Mouse (Mus musculus) cortical plate, adult 2 months (tissue): Measurements from ENCODE around the gene Med10. TPM values are rescaled to one million over a fixed set of nuclear protein-coding genes. Genes with fewer than 3 reads are reported as not detected.
A peak's percentile ranks its signal among the peaks of the same experiment; 100 is the strongest.

Experiments
- H3K27ac ChIP-seq: fragments of 200-500 bp; 2 replicates; pipeline ENCODE4 v1.5.1; 2012; ENCODE audit warnings: low read length, control low read depth, inconsistent platforms; ENCODE audit not compliant: insufficient read depth
- H3K4me1 ChIP-seq: fragments of 200-500 bp; 2 replicates; pipeline ENCODE4 v1.6.1; 2011; ENCODE audit warnings: low read length; ENCODE audit not compliant: control insufficient read depth, insufficient read depth
- H3K4me3 ChIP-seq: fragments of 200-500 bp; 2 replicates; pipeline ENCODE4 v1.5.1; 2011; ENCODE audit warnings: mild to moderate bottlenecking, low read length, control low read depth; ENCODE audit not compliant: insufficient read depth
- CTCF ChIP-seq: fragments of 200-500 bp; IDR thresholded peaks from 2 replicates; pipeline ENCODE4 v1.5.1; 2011; ENCODE audit warnings: mild to moderate bottlenecking, control low read depth, low read length; ENCODE audit not compliant: insufficient read depth; ENCODE audit errors: extremely low read depth
- POLR2A ChIP-seq: fragments of 200-500 bp; IDR thresholded peaks from 2 replicates; pipeline ENCODE4 v1.6.1; 2011; ENCODE audit warnings: mild to moderate bottlenecking, low read length, control low read depth; ENCODE audit not compliant: insufficient read depth; ENCODE audit errors: extremely low read depth
- polyA plus RNA-seq: library from polyadenylated mRNA; depleted of rRNA; stranded (reverse); fragments of >200 nt; gene quantifications from 2 replicates; pipeline ENCODE4 v1.2.3, GENCODE M21; 2012

The Med10 gene
- polyA plus RNA-seq, 1 experiment, result 50.3 TPM

- Histone ChIP-seq H3K4me3 (no peak overlapping the region), H3K4me1 (peaks cover 3% of the 10 kb centered on the region; the same call in 1 of the 2 replicates), H3K27ac (no peak overlapping the region)
- TF ChIP-seq POLR2A, result no peak
- TF ChIP-seq CTCF, result no peak
These were observed 10.4 kb upstream of the Med10 start for GRCm38 (mm10) chr13:69791814-69792213.

- no peak overlapping the region for H3K27ac ChIP-seq
These were observed 9.6 kb upstream of the Med10 start for GRCm38 (mm10) chr13:69792541-69793009.

GRCm38 (mm10) chr13:69794808-69795207 lies 7.4 kb upstream of the Med10 start:
- Histone ChIP-seq H3K27ac (no peak overlapping the region), H3K4me3 (no peak overlapping the region), H3K4me1 (peaks cover 3% of the 10 kb centered on the region; the same call in 1 of the 2 replicates)
- TF ChIP-seq CTCF (no peak), POLR2A (no peak)

More at GRCm38 (mm10) chr13:69792541-69793009, 9.6 kb upstream of the Med10 start:
- TF ChIP-seq CTCF, result no peak
- TF ChIP-seq POLR2A, result no peak
- Histone ChIP-seq H3K4me3 (no peak overlapping the region), H3K4me1 (peaks cover 3% of the 10 kb centered on the region; the same call in 1 of the 2 replicates)

GRCm38 (mm10) chr13:69809681-69810611 lies 7.8 kb downstream of the Med10 start:
- peak overlapping the region; percentile 91 for H3K4me3 ChIP-seq
- peaks cover 6% of the 10 kb centered on the region; the same call in 1 of the 2 replicates for H3K4me1 ChIP-seq
- TF ChIP-seq POLR2A (peak; percentile 50; the same call in 1 of the 2 replicates), CTCF (no peak)
- no peak overlapping the region for H3K27ac ChIP-seq

- TF ChIP-seq POLR2A (no peak), CTCF (no peak)
- no peak overlapping the region for H3K27ac ChIP-seq
- H3K4me3 ChIP-seq, result peak overlapping the region; percentile 91
- peaks cover 6% of the 10 kb centered on the region; the same call in 1 of the 2 replicates for H3K4me1 ChIP-seq
These were observed 8.9 kb downstream of the Med10 start for GRCm38 (mm10) chr13:69810936-69811680.

- no peak overlapping the region for H3K27ac ChIP-seq
- TF ChIP-seq CTCF (no peak), POLR2A (no peak)
- H3K4me3 ChIP-seq, result no peak overlapping the region
- H3K4me1 ChIP-seq, result peaks cover 6% of the 10 kb centered on the region; the same call in 1 of the 2 replicates
These were observed 11.7 kb downstream of the Med10 start for GRCm38 (mm10) chr13:69813870-69814269.

- TF ChIP-seq CTCF (no peak), POLR2A (no peak)
- Histone ChIP-seq H3K4me3 (no peak overlapping the region), H3K27ac (no peak overlapping the region), H3K4me1 (no peaks in the 10 kb centered on the region)
These were observed 16.1 kb downstream of the Med10 start for GRCm38 (mm10) chr13:69818306-69818705.

- Histone ChIP-seq H3K27ac (no peak overlapping the region), H3K4me3 (no peak overlapping the region), H3K4me1 (0 out of 2 replicates have a peak, but pooled peaks cover 1% of the 10 kb centered on the region)
- TF ChIP-seq CTCF (no peak), POLR2A (no peak)
These were observed 19.1 kb downstream of the Med10 start for GRCm38 (mm10) chr13:69821169-69821822.
